Mouse (Mus musculus) hindbrain, embryonic 11.5 days (tissue): ENCODE measurements around the gene Triml1. TPM values are rescaled to one million over a fixed set of nuclear protein-coding genes. Genes with fewer than 3 reads are reported as not detected.
A peak's percentile ranks its signal among the peaks of the same experiment; 100 is the strongest.

Source experiments
- ATAC-seq: fragments of 200-750 bp; cut with Nextera tagmentation; 2 replicates; pipeline ENCODE4 v1.8.0; 2017; ENCODE audit warnings: mild to moderate bottlenecking, moderate TSS enrichment, moderate library complexity; ENCODE audit not compliant: low FRiP score
- DNase-seq: peaks from one replicate; pipeline ENCODE4 v3.0.0-alpha.2; 2015; ENCODE audit warnings: low spot score
- H3K27ac ChIP-seq: fragments of 300-500 bp; sonication (generic); 2 replicates; pipeline ENCODE4 v1.5.1; 2014; ENCODE audit warnings: mild to moderate bottlenecking, low read depth, low read length
- H3K27me3 ChIP-seq: fragments of 300-500 bp; sonication (generic); 2 replicates; pipeline ENCODE4 v1.6.1; 2014; ENCODE audit warnings: mild to moderate bottlenecking, low read length, moderate library complexity, mixed read lengths; ENCODE audit not compliant: control insufficient read depth, insufficient read depth
- H3K36me3 ChIP-seq: fragments of 300-500 bp; sonication (generic); 2 replicates; pipeline ENCODE4 v1.6.1; 2014; ENCODE audit warnings: mild to moderate bottlenecking, low read length, moderate library complexity, mixed read lengths; ENCODE audit not compliant: control insufficient read depth, insufficient read depth
- H3K4me1 ChIP-seq: fragments of 300-500 bp; sonication (generic); replicated peaks from 2 replicates; pipeline ENCODE4 v1.6.1; 2014; ENCODE audit warnings: low read length, mixed read lengths; ENCODE audit not compliant: control insufficient read depth, insufficient read depth
- H3K4me2 ChIP-seq: fragments of 300-500 bp; sonication (generic); replicated peaks from 2 replicates; pipeline ENCODE4 v1.6.1; 2014; ENCODE audit warnings: mild to moderate bottlenecking, low read depth, low read length
- H3K4me3 ChIP-seq: fragments of 300-500 bp; sonication (generic); 2 replicates; pipeline ENCODE4 v1.5.1; 2014; ENCODE audit warnings: low read depth, low read length
- H3K9ac ChIP-seq: fragments of 300-500 bp; sonication (generic); 2 replicates; pipeline ENCODE4 v1.6.1; 2014; ENCODE audit warnings: low read depth, low read length
- H3K9me3 ChIP-seq: fragments of 300-500 bp; sonication (generic); 2 replicates; pipeline ENCODE4 v1.6.1; 2016; ENCODE audit warnings: low read length; ENCODE audit not compliant: control insufficient read depth
- whole genome bisulfite sequencing: fragments of 180-500 bp; shearing (Covaris S2); extraction: QIAGEN DNeasy Blood & Tissue Kit; methylation state at CpG from one replicate; pipeline ENCODE4 v1.1.7; 2014; 5-methylcytosine and 5-hydroxymethylcytosine counted together
- polyA plus RNA-seq: library from polyadenylated mRNA; unstranded; fragments of >200 nt; fragmentation: Nextera tagmentation; extraction: Ambion mirVana; gene quantifications from 2 replicates; pipeline ENCODE4 v1.2.1, GENCODE M21; 2014

Triml1 gene
- not detected in 2 replicates for polyA plus RNA-seq

- Histone ChIP-seq H3K4me1 (no peaks in the 10 kb centered on the region), H3K4me2 (no peak within 1 kb of the TSS), H3K27me3 (no peaks in the 10 kb centered on the region), H3K27ac (no peak within 1 kb of the TSS), H3K36me3 (no peaks in the 10 kb centered on the region), H3K9me3 (no peaks in the 10 kb centered on the region), H3K9ac (no peak within 1 kb of the TSS), H3K4me3 (no peak within 1 kb of the TSS)
- no peak for DNase-seq
- WGBS: 85% methylated on average over 2 of the region's 2 CpGs
- no peak for ATAC-seq
These were observed at the start of gene Triml1 for GRCm38 (mm10) chr8:43141386-43141785. Triml1 (minus strand) TSS chr8:43141486.

GRCm38 (mm10) chr8:43182281-43182680 lies 41.0 kb upstream of the Triml1 start:
- ATAC-seq (no peak), DNase-seq (no peak)
- Histone ChIP-seq H3K9ac (no peak overlapping the region), H3K4me3 (no peak overlapping the region), H3K9me3 (no peaks in the 10 kb centered on the region), H3K27ac (no peak overlapping the region), H3K4me1 (no peaks in the 10 kb centered on the region), H3K36me3 (no peaks in the 10 kb centered on the region), H3K4me2 (no peak overlapping the region), H3K27me3 (no peaks in the 10 kb centered on the region)
- 85% methylated on average over 2 of the region's 2 CpGs for WGBS

GRCm38 (mm10) chr8:43180054-43180690 lies 38.9 kb upstream of the Triml1 start, which contains the start of gene Triml2:
Triml2 (plus strand) TSS chr8:43180541.
- H3K9ac ChIP-seq: no peak within 1 kb of the TSS
- H3K4me1 ChIP-seq: no peaks in the 10 kb centered on the region
- no peak within 1 kb of the TSS for H3K27ac ChIP-seq
- no peak for ATAC-seq
- no peak within 1 kb of the TSS for H3K4me2 ChIP-seq
- H3K36me3 ChIP-seq: no peaks in the 10 kb centered on the region
- no peaks in the 10 kb centered on the region for H3K9me3 ChIP-seq
- H3K4me3 ChIP-seq: no peak within 1 kb of the TSS
- no peak for DNase-seq
- WGBS: 93% methylated on average over 13 of the region's 13 CpGs
- H3K27me3 ChIP-seq: no peaks in the 10 kb centered on the region

GRCm38 (mm10) chr8:43179189-43179588 lies 37.9 kb upstream of the Triml1 start:
- H3K27ac ChIP-seq: no peak overlapping the region
- no peak for ATAC-seq
- WGBS: 65% methylated on average over 4 of the region's 4 CpGs
- no peaks in the 10 kb centered on the region for H3K4me1 ChIP-seq
- DNase-seq: no peak
- H3K27me3 ChIP-seq: no peaks in the 10 kb centered on the region
- no peak overlapping the region for H3K9ac ChIP-seq
- H3K4me3 ChIP-seq: no peak overlapping the region
- H3K36me3 ChIP-seq: no peaks in the 10 kb centered on the region
- H3K4me2 ChIP-seq: no peak overlapping the region
- H3K9me3 ChIP-seq: no peaks in the 10 kb centered on the region

GRCm38 (mm10) chr8:43178263-43178662 lies 37.0 kb upstream of the Triml1 start:
- WGBS: 55% methylated on average over 3 of the region's 3 CpGs
- Histone ChIP-seq H3K27ac (no peak overlapping the region), H3K36me3 (no peaks in the 10 kb centered on the region), H3K4me1 (no peaks in the 10 kb centered on the region), H3K9ac (no peak overlapping the region), H3K27me3 (no peaks in the 10 kb centered on the region), H3K4me3 (no peak overlapping the region), H3K9me3 (no peaks in the 10 kb centered on the region), H3K4me2 (no peak overlapping the region)
- ATAC-seq (no peak), DNase-seq (peak; percentile 13)

GRCm38 (mm10) chr8:43176766-43177486 lies 35.6 kb upstream of the Triml1 start:
- Histone ChIP-seq H3K4me1 (no peaks in the 10 kb centered on the region), H3K4me3 (no peak overlapping the region), H3K27me3 (no peaks in the 10 kb centered on the region), H3K36me3 (no peaks in the 10 kb centered on the region), H3K4me2 (no peak overlapping the region), H3K27ac (no peak overlapping the region), H3K9me3 (no peaks in the 10 kb centered on the region), H3K9ac (no peak overlapping the region)
- 89% methylated on average over 6 of the region's 6 CpGs for WGBS
- ATAC-seq: no peak
- no peak for DNase-seq

GRCm38 (mm10) chr8:43169249-43169755 lies 28.0 kb upstream of the Triml1 start:
- ATAC-seq (no peak), DNase-seq (no peak)
- 92% methylated on average over 6 of the region's 6 CpGs for WGBS

GRCm38 (mm10) chr8:43168083-43168482 lies 26.8 kb upstream of the Triml1 start:
- H3K9ac ChIP-seq: no peak overlapping the region
- H3K27me3 ChIP-seq: no peaks in the 10 kb centered on the region
- DNase-seq: no peak
- no peaks in the 10 kb centered on the region for H3K36me3 ChIP-seq
- no peak overlapping the region for H3K4me2 ChIP-seq
- H3K4me1 ChIP-seq: no peaks in the 10 kb centered on the region
- no peak for ATAC-seq
- H3K4me3 ChIP-seq: no peak overlapping the region
- H3K9me3 ChIP-seq: no peaks in the 10 kb centered on the region
- H3K27ac ChIP-seq: no peak overlapping the region
- 93% methylated on average over 4 of the region's 4 CpGs for WGBS

More at GRCm38 (mm10) chr8:43169249-43169755, 28.0 kb upstream of the Triml1 start:
- Histone ChIP-seq H3K9ac (no peak overlapping the region), H3K36me3 (no peaks in the 10 kb centered on the region), H3K4me3 (no peak overlapping the region), H3K27ac (no peak overlapping the region), H3K9me3 (no peaks in the 10 kb centered on the region), H3K4me1 (no peaks in the 10 kb centered on the region), H3K27me3 (no peaks in the 10 kb centered on the region), H3K4me2 (no peak overlapping the region)

- no peak overlapping the region for H3K27ac ChIP-seq
- no peaks in the 10 kb centered on the region for H3K36me3 ChIP-seq
- H3K9ac ChIP-seq: no peak overlapping the region
- 87% methylated on average over 3 of the region's 3 CpGs for WGBS
- no peak for ATAC-seq
- H3K4me1 ChIP-seq: no peaks in the 10 kb centered on the region
- no peaks in the 10 kb centered on the region for H3K9me3 ChIP-seq
- H3K4me3 ChIP-seq: no peak overlapping the region
- H3K27me3 ChIP-seq: no peaks in the 10 kb centered on the region
- DNase-seq: no peak
- H3K4me2 ChIP-seq: no peak overlapping the region
These were observed 23.2 kb upstream of the Triml1 start for GRCm38 (mm10) chr8:43164453-43164852.
